Mouse (Mus musculus) kidney, adult 18-20 months (tissue): ENCODE data around the gene Samhd1.
"Not testable (repeated sequence)": the region's sequence is repeated elsewhere in the genome, so short reads cannot be mapped to it uniquely, and the experiment has no call there.

Experiments used
- DNase-seq: peaks from one replicate; pipeline ENCODE4 v3.0.0; 2021

Samhd1 gene

DNA sequence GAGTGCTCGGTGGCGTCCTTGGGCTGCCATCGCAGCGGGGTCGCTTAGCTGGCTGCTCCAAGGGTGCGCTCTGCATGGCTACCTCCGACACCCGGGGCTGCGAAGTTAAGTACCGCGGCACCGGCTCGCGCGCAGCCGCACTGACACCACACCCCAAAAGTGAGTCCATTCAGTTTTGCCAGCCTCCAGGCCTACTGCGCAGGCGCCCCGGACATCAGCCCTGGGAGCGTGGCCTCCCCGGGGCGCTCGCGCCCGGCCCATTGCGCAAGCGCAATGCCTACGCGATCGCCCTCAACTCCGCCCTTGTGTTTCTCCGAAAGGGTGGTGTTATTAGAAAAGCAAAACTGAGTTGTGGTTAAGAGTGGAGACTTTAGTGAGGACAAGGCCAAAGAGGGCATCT is at the start of gene Samhd1:
Gene Samhd1 (minus strand): TSS at position 252 of the 400 bp plus-strand sequence.
- DNase-seq = peak; percentile 94

GRCm38 (mm10) chr2:157178167-157178566 is 43.1 kb upstream of the Samhd1 start:
- DNase-seq = no peak

GRCm38 (mm10) chr2:157176248-157176647 is 41.2 kb upstream of the Samhd1 start:
- DNase-seq = no peak

DNA sequence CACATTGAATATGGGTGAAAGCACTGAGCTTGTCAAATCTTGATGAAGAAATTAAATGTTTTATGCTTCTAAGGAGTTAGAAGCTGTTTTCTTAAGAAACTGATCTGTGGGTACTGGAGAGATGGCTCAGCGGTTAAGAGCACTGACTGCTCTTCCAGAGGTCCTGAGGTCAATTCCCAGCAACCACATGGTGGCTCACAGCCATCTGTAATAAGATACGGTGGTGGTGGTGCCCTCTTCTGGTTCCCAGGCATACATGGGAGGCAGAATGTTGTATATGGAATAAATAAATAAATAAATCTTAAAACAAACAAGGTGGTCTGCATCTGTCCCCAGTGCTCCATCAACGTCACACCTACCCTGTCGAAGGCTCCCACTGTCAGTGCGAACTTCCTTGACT is 39.4 kb upstream of the Samhd1 start:
- no peak for DNase-seq

GRCm38 (mm10) chr2:157173555-157173954 is 38.5 kb upstream of the Samhd1 start:
- DNase-seq = no peak

DNA sequence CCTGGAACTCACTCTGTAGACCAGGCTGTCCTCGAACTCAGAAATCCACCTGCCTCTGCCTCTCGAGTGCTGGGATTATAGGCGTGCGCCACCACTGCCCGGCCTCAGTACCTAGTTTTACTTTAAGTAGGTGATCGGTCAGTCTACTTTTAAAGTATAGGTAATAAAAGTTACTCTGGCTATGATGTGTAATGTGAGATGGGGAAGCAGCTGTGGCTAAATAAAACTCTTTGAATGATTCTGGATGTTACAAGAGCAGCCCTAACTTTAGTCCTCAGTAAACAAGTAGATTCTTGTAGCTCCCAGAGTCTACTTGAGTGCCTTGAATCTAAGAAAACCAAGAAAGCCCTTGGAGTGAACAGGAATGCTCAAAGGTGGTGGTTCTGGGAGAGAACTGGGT is 37.9 kb upstream of the Samhd1 start:
- no peak for DNase-seq

GRCm38 (mm10) chr2:157170626-157171025 is 35.6 kb upstream of the Samhd1 start:
- no peak for DNase-seq

GRCm38 (mm10) chr2:157170166-157170565 is 35.1 kb upstream of the Samhd1 start:
- no peak for DNase-seq

GRCm38 (mm10) chr2:157166371-157167080 is 31.5 kb upstream of the Samhd1 start:
- no peak for DNase-seq

DNA sequence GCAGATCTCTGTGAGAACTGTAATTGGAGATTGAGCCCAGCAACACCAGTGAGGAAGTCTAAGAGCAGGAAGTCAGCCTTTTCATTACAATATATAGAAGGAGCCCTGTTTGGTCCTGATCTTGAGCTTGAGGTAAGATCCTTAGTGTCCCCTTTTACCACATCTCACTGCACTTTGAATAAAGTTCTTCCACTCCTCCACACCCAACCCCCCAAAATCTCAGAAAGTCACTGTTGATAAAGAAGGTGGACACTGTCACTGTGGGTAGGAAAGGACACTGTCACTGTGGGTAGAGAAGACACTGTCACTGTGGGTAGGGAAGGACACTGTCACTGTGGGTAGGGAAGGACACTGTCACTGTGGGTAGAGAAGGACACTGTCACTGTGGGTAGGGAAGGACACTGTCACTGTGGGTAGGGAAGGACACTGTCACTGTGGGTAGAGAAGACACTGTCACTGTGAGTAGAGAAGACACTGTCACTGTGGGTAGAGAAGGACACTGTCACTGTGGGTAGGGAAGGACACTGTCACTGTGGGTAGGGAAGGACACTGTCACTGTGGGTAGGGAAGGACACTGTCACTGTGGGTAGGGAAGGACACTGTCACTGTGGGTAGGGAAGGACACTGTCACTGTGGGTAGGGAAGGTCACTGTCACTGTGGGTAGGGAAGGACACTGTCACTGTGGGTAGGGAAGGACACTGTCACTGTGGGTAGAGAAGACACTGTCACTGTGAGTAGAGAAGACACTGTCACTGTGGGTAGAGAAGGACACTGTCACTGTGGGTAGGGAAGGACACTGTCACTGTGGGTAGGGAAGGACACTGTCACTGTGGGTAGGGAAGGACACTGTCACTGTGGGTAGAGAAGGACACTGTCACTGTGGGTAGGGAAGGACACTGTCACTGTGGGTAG is 30.5 kb upstream of the Samhd1 start:
- not testable (repeated sequence) for DNase-seq

GRCm38 (mm10) chr2:157164101-157164500 is 29.0 kb upstream of the Samhd1 start:
- no peak for DNase-seq

- DNase-seq = no peak
Measured at GRCm38 (mm10) chr2:157156079-157156478, 21.0 kb upstream of the Samhd1 start.

- DNase-seq = no peak
Measured at GRCm38 (mm10) chr2:157153235-157153634, 18.2 kb upstream of the Samhd1 start.

DNA sequence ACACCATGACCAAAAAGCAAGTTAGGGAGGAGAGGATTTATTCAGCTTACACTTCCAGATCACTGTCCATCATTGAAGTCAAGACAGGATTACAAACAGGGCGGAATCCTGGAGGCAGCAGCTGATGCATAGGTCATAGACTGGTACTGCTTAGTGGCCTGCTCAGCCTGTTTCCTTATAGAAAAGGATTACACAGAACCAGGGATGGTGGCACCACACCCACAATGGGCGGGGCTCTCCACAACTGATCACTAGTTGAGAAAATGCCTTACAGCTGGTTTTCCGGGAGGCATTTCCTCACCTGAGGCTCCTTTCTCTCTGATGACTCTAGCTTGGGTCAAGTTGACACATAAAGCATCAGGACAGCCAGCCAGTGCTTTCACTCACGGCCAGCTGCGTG is 13.4 kb upstream of the Samhd1 start:
- no peak for DNase-seq

- no peak for DNase-seq
Measured at GRCm38 (mm10) chr2:157147397-157148020, 12.4 kb upstream of the Samhd1 start.

GRCm38 (mm10) chr2:157145173-157145572 is 10.1 kb upstream of the Samhd1 start:
- DNase-seq = no peak

DNA sequence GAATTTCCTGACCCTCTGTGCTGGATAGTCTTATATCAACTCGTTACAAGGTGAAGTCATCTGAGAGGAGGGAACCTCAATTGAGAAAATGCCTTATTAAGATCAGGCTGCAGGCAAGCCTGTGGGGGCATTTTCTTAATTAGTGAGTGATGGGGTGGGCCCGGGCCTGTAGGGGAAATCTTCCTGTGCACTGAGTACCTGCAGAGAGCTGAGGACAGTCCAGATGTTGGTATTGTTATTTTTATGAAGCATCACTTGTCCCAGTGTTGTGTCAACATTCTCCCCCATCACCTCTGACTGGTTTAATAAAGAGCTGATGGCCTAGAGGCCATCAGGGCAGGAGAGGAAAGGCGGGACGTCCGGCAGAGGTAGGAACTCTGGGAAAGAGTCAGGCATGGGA is 9.1 kb upstream of the Samhd1 start:
- DNase-seq = no peak

- DNase-seq = no peak
Measured at GRCm38 (mm10) chr2:157141962-157142361, 6.9 kb upstream of the Samhd1 start.

GRCm38 (mm10) chr2:157139251-157139802 is 4.3 kb upstream of the Samhd1 start:
- no peak for DNase-seq

DNA sequence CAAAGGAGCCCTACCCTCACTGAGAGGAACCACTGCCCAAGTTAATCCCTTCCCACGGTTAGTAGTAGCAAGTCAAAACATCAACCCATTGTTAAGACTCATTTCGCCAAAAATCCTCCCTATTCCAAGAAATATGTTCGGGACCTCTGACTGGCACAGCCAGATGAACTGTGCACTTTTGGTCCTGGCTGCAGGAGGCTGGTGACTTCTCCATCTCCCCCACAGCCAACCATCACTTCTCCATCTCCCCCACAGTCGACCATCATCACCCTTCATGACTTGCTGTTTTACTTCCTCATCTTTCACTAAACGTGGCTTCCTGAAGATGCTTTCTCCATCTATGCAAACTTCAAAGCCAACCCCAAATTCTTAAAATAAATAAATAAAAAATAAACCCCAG is 3.7 kb upstream of the Samhd1 start:
- DNase-seq = no peak

- no peak for DNase-seq
Measured at GRCm38 (mm10) chr2:157137959-157138731, 3.1 kb upstream of the Samhd1 start.

GRCm38 (mm10) chr2:157136646-157137045 is 1.6 kb upstream of the Samhd1 start:
- no peak for DNase-seq

- no peak for DNase-seq
Measured at GRCm38 (mm10) chr2:157136176-157136575, 1.1 kb upstream of the Samhd1 start.
